Mouse (Mus musculus): ENCODE data around the gene Kif11.

DNA sequence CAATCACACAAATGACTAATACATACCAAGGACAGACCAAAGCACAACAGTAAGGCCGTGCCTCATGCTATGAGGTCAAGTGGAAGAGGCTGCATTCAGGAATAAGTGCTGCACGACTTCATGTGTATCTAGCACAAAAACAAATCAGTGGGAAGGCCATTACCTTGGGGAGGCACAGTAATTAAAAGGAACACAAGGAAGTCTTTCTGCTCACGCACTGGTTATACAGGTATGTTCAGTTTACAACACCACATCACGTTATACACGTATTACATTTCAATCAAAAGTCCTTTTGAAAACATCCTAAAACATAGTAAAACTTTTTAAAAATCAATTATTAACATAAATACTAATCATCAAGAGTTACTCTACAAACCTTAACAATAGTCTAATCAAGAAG is 32.3 kb upstream of the Kif11 start:
- TF ChIP-seq CTCF (IDR thresholded peaks at IDR 0.05; ENCODE audit: low read depth, low read length) (no peak), POLR2A (IDR thresholded peaks at IDR 0.05; ENCODE audit: extremely low read depth, insufficient read depth, low read length) (no peak)

All from liver, adult 2 months (tissue).